Mouse (Mus musculus): ENCODE data around the gene Pou2f1.

Pou2f1 gene

DNA sequence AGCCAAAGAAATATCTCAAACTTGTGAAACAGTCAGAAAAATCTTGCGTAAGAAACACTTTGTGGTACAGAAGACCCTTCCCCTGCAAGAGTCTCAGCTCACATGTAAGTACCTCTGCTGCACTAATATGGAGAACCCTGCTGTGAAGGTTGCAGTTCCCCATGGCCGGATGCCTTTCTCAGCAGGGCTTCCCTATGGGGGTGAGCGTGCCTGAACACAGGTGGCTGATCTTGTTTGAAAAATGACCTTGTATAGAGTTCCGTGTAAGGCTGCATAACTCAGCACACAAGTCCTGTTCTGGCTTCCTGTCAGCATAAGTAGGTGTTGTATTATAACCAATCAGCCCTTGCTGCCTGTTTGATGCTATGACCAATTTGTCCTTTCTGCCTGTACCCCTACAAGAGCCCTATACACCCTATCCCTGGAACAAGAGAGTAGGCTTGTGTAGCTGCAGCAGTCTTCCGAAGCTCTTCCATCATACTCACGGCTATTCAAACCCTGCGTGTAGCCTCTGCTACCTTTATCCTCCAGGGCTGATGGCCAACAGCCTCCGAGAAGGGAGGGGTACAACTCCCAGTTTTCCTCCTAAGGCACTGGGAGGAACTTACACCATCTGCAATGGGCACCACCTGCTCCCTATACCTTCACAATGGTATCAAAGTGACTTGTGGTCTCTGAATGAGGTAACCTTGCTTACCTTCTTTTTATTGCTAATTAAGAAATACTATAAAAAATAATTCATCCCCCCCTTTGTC lies 120.2 kb downstream of the Pou2f1 start:
- DNase-seq (ENCODE audit: low spot score in 2 of 2): no peak

DNA sequence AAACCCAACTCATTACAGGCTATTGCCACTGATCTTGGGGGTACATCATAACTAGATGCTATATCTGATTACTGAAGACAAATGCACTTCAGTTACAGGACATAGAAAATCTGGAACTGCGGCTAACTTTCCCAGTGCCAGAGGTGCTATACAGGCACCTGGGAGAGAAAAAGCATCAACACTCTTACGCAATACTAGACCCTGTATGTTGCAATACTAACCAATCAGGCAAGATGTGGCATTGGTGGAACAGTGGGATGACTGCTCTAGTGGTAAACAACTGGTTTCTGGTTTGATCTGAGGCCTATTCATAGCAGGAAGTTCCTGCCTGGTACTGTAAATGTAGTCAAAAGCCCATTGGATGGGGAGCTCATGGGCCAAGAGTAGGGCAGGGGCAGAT lies 123.7 kb downstream of the Pou2f1 start:
- DNase-seq (ENCODE audit: low spot score in 2 of 2): no peak

DNA sequence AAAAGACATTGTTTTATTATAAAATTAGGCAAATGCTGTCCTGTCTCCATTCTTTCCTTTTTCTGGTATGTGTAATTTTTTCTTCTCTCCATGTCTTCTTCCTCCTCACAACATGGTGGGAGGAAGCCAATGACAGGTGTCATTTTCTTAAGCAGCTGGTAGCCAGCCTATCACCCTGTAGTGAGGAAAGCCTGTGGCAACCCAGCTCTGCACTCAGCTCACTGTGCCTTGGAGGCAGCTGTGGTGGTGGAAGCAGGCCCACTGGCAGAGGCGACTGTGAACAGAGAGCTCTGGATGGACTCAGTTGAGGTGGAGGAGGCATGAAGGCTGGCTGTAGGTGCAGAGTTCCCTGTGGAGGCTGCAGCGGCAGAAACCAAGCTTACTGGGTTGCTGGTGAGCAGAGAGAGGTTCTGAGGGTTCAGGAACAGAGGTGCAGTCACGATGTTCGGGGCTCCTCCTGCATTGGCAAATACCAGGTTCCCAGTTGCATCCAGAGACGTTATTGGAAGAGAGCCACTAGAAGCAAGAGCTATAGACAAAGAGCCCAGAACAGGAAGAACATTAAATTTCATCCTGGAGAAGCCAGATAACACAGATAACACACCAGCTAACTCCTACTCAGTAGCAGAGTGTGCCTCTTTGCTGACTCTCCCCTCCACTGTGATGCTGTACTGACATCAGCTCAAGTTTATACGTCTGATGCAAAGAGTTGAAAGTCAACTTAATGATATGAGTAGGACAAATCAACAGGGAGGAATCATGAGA lies 126.8 kb downstream of the Pou2f1 start:
- no peak for DNase-seq (ENCODE audit: low spot score in 2 of 2)

DNA sequence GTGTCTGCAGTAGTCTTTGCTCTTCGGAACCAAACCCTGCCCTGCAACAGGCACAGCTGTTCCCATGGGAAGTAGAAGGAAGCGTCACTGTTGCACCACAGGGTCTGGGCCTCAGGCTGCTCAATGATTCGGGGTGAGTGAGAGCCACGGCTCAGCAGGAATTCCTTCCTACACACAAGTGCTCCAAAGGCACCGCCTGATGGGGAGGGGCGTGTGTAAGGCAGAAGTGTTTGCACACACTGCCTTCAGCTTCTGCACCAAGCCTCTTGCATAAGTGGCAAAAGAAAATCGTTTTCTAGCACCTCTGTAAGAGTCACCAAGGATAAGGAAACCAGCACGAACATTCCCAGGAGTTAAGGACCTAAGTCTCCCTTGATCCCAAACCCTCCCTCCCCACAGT lies 127.8 kb downstream of the Pou2f1 start:
- no peak for DNase-seq (ENCODE audit: low spot score in 2 of 2)

DNA sequence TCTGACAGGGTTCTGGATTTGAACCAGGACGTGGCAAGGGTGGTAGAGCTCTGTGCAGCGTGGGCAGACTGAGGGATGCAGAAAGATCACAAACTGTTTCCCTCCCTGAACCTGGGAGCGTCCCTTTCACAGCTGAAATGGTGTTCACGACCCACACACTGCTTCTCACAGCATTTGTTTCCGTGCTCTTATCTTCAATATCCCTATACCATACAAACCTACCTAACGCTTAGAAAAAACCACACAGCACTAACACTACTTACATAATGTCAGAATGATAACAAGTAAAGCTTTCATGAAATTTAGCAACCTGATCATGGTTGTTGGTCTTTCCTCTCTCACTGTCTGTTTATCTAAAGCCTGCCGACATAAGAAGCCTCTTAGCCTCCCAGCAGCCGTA lies 133.8 kb downstream of the Pou2f1 start:
- DNase-seq (ENCODE audit: low spot score in 2 of 2): no peak

DNA sequence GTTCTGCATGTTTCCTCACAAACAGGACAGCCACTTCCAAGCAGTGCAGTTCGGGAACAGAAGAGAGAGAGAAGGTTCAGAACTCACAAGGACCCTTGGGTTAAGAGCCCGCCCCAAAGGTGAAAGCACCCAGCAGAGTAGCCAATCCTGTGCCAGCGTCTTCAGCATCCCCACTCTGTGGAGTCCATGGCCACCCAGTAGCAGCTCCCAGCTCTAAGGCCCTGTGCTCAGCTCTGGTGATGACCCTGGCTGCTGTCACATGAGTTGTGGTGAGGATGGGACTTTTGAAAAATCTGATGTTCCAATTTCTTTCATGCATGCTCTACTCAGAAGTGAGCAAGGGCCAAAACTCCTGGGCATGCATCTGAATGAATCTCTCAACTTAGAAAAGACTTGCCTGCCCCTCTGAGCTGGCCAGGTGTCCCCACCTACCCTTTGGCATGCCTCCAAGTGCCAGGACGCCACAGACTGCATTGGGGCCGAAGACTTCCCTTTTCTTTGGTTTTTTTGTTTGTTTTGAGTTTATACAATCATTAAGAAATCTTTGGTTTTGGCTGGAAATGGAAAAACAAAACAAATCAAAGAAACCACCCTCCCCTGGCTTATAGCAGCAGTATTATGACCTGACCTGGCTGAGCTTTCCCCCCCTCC lies 135.7 kb downstream of the Pou2f1 start:
- no peak for DNase-seq (ENCODE audit: low spot score in 2 of 2)

DNA sequence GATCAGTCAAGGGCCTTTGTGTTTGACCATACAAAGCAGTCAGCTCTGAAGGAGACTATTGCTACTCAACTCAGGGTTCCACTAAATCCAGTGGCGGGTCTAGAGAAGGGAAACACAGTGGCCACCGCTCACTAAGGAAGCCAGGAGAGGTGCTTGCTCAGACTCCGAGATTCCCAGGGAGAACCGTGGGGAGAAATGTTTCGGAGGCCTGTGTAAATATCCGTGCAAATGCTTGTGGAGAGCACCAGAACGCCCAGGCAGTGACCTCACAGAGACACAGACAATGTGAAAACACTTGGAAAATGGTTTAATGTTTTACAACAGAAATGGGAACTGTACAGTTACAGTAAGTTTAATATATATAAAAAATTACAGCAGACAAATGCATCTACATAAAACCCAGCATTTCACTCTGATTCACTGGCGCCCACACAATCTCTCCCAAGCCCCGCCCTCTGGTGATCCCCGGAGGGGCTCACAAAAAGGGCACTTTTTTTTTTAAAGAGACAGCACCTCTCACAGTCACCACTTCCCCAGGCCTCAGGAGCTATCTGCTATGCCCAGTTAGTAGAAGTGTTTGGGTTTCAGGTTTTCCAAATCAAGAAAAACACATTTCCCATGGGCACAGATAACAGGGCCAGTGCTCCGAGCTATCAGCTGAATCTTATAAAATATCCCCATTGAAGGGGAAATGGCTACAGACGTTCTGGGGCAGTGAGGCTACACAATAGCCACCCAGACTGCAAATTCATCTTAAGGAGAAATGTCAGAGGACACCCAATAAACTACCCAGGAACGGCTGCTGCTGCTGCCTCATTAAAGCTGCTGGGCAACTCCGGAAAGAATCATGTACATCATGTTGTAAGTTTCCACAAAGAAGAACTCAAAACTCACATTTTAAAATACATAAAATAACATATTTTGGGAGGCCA lies 137.3 kb downstream of the Pou2f1 start:
- no peak for DNase-seq (ENCODE audit: low spot score in 2 of 2)

DNA sequence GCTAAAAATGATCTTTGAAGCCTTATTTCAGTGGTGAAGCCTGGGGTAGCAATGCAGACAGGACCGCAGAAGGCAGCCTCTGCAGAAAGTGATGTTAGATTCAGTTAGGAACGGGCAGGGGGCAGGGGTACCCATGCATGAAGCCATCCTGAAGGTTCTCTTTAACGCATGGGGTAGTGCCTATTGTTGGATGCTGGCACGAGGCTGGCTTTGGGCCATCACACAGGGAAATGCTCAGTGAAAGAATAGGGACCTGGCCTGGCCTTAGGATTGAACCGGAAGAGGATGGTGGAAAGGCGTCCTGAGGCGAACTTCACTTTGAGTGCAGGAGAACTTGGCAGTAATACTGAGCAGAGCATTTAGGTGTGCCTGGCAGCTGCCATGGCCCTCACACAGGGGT lies 140.4 kb downstream of the Pou2f1 start:
- peak; percentile 12 to 55 for DNase-seq (ENCODE audit: low spot score in 2 of 2)

DNA sequence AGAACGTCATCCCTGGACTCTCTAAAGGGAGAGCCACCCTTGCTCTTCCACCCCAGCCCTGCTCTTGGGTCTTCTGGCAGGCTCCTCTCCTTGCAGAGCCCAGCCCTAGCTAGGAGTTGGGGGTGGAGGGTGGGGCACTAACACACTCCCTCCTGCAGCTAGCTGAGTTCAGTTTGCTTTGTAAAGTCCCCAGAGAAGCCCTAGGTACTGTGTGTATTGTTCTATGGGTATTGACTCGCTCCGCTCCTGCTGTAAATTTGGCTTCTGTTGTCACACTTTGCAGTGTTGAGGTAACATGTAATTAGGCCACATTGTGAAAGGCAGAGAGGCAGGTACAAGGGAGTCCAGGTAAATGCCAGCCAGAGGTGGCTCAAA lies 141.3 kb downstream of the Pou2f1 start:
- DNase-seq (ENCODE audit: low spot score in 2 of 2): no peak

DNA sequence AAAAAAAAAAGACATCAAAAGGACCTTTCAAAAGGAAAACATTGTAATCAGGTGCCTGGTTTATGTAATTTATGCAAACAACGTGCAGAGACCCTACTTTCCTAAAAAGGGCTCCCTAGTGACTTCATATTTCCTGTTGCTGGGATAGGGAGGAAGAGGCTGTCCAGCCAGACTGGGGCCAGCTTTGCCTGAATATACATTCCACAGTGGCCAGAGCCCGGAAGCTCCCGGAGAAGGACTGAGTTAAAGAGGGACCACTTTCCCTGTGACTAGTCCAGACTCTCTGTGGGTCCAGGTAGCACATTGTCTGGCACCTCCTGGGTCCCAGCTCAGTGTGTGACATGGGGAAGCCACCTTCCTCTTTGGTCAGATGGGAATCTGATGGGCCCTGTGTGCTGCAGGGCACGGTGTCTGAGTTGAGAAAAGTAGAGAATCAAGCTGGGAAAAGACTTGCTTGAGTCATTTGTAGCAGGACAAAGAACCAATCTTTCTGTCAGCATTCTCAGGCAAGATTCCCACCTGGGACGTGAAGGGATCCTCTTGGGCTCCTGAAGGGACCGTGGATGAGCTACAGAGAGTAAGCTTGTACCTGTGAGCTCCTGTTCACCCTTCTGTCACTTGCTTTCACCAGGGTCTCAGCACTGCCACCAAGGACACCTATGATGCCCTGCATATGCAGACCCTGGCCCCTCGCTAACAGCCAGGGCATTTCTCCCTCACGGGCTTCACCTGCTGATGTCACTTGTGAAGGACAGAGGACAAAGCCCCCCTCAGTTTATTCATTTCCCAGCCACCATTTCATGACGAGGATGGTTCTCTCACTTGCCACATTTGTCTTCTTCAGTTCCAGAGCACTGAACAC lies 141.9 kb downstream of the Pou2f1 start:
- peak in 1 of 2 experiments; percentile 13 for DNase-seq (ENCODE audit: low spot score in 2 of 2)

DNA sequence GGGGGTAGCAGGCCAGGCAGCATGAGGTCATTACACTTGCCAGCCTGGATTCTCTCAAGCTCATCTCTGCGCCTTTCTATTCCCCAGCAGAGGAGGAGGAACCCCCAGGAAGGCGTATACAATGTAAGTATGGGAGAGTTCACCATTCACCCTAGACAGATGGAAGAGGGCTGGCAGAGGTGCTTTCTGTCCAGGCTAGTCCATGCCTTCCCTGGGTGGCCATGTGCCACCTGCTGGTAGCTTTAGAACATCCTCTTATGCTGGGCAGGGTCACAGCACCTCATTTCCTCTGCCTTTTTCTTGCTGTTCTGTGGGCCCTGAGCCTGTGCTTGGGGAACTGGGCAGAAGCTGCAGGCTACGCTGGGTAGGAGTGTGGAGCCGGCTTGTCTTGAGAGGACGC lies 144.1 kb downstream of the Pou2f1 start:
- DNase-seq (ENCODE audit: low spot score in 2 of 2): peak; percentile 16 to 55

DNA sequence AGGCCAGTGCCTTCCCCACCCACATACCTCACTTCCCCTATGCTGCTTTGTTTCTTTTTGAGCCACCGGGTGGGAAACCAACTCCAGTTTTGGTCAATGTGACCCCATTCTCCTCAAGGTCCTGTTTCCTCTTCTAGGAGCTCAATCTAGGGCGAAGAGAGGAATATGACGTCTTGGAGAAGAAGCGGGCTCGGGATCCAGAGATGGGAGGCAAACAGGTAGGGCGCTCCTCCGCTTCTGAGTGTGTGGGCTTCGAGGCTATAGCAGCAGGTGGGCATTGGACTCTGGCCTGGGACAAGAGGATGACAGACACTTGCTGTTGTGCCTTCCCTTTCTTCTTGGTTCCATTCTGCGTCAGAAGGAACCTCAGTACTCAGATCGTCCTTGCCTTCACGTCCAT lies 145.2 kb downstream of the Pou2f1 start:
- DNase-seq (ENCODE audit: low spot score in 2 of 2): peak in 1 of 2 experiments; percentile 53

DNA sequence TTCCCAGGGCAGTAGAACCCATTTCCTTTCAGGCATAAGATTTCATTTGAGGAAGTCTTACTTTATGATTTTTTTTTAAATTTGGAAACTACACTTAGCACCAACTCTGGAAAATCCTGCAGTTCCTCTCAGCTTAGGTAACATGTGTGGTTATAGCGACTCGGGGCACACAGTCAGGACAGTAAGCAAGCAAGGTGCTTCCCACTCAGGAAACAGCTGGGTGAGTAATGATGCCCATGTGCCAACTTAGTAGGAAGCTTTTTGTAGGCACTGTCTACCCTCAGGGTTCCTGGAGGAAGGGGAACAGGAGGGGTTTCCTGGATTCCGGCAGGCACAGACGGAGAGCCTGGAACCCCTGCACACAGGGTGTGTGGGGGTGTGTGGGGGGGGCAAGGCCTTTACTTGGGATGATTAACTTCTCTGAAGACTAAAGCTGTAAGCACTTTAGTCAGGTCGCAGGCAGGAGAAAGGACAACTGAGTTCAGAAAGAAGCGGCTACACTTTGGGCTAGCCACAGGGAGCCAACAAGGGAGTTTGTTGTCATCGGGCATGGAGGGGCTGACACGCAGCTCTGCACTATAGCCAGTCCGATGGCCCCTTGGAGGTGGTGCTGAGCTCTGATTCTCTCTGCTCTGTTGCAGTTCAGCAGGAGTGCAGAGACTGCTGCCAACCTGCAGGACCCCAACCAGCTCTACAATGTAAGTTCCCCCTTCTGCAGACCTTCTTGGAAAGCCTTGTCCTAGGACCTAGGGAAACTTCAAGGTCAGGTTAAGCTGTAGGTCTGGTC lies 146.5 kb downstream of the Pou2f1 start:
- peak in 1 of 2 experiments; percentile 51 for DNase-seq (ENCODE audit: low spot score in 2 of 2)

DNA sequence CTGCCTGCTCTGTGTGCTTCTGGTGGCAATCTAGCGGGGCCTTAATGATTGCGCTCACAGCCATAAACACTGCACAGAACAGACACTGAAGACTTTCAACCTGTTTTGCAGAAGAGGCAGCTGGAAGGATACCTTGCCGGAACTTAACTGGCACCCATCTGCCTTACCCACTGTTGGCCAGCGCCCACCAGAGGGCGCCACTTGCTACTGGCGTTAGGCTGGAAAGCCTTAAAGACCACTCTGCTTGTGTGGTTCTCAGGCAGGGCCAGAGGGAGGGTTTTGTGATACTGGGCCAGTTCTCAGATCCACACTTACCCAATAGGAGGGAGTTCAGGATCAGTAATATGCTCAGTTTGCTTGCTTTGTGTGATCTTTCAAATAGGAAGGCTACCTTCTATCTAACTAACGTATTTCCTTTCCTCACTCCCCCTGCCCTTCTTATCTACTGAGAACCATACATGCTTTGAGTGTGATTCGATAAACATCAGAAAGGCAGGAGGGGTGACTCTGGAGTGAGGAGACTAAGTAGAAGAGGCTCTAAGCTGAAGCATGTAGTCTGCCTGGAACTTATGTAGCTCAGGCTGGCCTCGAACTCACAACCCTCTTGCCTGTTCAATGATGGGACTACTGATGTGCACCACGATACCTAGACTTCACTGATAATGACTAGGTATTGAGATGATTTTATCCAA lies 148.6 kb downstream of the Pou2f1 start:
- DNase-seq (ENCODE audit: low spot score in 2 of 2): peak; percentile 52 to 76

DNA sequence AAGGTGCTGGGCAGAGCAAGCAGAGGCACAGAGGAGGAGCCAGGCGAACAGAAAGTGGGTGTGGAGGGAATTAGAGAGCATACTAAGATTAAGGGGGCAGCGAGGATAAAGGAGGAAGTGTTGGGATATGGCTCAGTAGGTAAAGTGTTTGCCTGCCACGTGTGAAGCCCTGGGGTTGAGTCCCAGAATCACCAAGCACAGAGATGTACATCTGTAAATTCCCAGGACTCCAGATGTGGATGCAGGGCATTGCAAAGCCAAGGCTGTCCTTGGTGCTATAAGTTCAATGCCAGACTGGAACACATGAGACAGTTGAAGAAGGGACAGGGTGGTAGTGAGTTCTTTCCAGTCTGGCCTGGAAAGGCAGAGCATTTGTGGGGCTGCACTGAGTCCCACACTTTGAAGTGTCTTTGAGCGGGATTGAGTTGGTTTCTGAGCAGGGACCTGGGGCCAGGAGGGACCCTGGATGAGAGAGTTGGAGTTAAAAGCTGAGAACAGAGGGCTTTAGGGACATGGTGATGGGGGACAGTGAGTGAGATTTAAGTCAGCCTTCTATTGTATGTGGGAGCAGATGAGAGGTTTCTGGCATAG lies 149.3 kb downstream of the Pou2f1 start:
- DNase-seq (ENCODE audit: low spot score in 2 of 2): peak in 1 of 2 experiments; percentile 33

DNA sequence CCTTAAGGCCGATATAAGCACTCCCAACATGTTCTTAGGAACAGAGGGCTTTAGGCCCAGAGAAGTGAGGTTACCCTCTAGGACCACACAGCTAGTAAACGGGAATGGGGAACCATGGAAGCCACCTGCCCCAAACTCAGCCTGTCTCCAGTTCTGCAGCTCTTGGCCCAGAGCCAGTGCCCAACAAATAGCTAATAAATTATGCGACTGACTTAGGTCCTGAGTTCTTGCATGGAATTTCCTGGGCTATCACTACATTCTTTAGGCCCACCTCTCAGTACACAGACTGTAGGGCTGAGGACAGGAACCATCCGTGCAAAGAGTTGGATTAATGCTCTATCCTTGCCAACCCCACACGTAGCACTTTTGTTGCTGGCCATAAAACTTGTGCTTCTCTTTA lies 150.3 kb downstream of the Pou2f1 start:
- peak in 1 of 2 experiments; percentile 59 for DNase-seq (ENCODE audit: low spot score in 2 of 2)

DNA sequence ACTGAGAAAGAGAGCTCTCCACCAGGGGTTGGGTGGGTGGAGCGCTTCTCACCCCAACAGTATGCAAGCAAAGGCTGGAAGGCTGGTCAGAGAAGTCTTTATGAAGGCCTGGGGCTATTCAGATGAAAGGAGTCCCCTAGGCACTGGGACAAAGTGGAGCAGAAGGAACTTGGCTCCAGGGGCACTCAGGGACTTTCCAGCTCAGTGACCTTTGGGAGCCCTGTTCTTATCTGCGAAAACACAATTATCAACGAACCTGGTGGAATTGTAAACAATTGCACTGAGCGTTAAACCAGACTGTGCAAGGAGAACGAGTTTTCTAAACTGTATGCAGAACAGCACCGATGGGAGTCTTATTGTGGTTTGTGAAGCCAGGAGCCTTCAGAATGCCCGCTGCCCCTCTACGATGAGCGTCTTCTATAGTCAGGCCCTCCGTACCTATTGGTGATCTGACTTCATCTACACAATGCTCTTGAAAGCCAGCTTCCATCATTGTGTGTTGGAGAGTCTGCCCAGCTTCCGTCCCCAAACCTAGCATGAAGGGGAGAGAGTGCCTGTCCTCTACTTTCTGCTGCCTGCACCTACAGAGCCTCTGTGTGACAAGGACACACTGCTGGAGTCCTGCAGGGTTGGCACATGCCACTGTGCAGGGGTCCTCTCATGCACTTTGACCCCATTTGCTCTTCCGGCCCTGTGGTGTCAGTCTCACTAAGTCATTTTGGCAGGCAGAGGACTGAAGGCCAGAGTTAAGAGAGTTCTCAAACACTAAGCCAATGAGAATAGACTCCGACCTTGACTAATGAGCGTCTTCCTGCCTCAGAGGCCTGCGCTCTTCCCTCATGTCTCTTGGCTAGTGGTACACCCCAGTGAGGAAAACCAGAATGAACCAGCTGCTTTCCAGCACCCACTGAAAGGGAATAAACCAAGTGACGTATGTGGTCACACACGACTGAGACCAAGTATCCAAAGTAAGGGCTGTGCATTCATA lies 152.7 kb downstream of the Pou2f1 start:
- no peak for DNase-seq (ENCODE audit: low spot score in 2 of 2)

DNA sequence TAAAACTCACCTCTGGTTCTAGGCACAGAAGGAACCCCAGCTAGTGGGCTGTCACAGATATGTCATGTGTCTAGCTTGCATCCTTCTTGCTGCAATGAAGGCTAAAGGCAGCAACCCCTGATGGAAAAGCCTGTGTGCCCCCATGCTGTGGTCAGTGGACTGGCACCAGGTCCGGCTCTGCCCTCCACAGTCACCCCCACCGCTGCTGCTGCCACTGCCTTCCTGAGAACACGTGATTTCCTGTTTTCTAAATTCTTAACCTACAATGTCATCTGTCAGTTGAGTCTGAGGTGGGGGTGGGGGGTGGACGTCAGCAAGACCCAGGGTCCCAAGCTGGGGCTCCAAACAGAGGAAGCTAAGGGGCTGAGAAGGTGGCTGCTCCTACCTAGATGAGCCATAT lies 153.6 kb downstream of the Pou2f1 start:
- DNase-seq (ENCODE audit: low spot score in 2 of 2): no peak

Measured in urinary bladder, postnatal 4 days (tissue).